Mouse (Mus musculus): ENCODE data around the gene Fcgbp. TPM values are rescaled to one million over a fixed set of nuclear protein-coding genes. Genes with fewer than 3 reads are reported as not detected.

Gene Fcgbp
- total and polyA plus RNA-seq, 2 experiments from 2014 or later: 0.33 to 1.1 TPM

DNA sequence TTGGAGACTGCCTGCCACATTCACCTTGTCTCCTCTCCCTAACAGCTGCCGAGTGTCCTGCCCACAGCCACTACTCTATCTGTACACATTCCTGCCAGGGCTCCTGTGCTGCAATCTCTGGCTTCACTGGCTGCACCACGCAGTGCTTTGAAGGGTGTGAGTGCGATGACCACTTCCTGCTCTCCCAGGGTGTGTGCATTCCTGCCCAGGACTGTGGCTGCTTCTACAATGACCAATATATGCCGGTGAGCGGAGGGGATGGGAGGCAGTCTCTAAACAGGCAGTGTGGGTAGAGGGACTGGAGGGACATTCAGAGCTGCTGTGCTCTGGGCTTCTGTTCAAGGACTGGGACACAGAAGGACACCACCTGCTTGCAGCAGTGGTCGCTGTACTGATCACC, 88.3 kb downstream of the Fcgbp start:
- H3K27ac ChIP-seq (ENCODE audit: low read depth, low read length): no peak overlapping the region
- H3K4me3 ChIP-seq (ENCODE audit: low read depth, low read length): no peak overlapping the region
- no peaks in the 10 kb centered on the region for H3K4me1 ChIP-seq (ENCODE audit: insufficient read depth, low read length)
- TF ChIP-seq CTCF (IDR thresholded peaks at IDR 0.05): no peak
- WGBS: 71% methylated on average over 6 of the region's 6 CpGs
- ATAC-seq (ENCODE audit: low FRiP score): no peak
- H3K36me3 ChIP-seq (ENCODE audit: insufficient read depth, low read length): no peaks in the 10 kb centered on the region
- H3K9me3 ChIP-seq (ENCODE audit: low read length): no peaks in the 10 kb centered on the region
- DNase-seq (ENCODE audit: low spot score): no peak
- H3K4me2 ChIP-seq (ENCODE audit: low read depth, low read length, poor library complexity, severe bottlenecking): no peak overlapping the region
- 0 out of 2 replicates have a peak overlapping the region, but pooled peaks have one; percentile 24 for H3K9ac ChIP-seq (replicated peaks; ENCODE audit: low read length, poor library complexity, severe bottlenecking)
- H3K27me3 ChIP-seq (ENCODE audit: insufficient read depth, low read length): no peaks in the 10 kb centered on the region

- 68% methylated on average over 3 of the region's 3 CpGs for WGBS
- ATAC-seq (ENCODE audit: low FRiP score) (no peak), DNase-seq (ENCODE audit: low spot score) (no peak)
- TF ChIP-seq CTCF (IDR thresholded peaks at IDR 0.05): no peak
- no peaks in the 10 kb centered on the region for H3K36me3 ChIP-seq (ENCODE audit: insufficient read depth, low read length)
- H3K27me3 ChIP-seq (ENCODE audit: insufficient read depth, low read length): no peaks in the 10 kb centered on the region
- H3K4me2 ChIP-seq (ENCODE audit: low read depth, low read length, poor library complexity, severe bottlenecking): no peak overlapping the region
- H3K4me3 ChIP-seq (ENCODE audit: low read depth, low read length): no peak overlapping the region
- no peaks in the 10 kb centered on the region for H3K9me3 ChIP-seq (ENCODE audit: low read length)
- H3K4me1 ChIP-seq (ENCODE audit: insufficient read depth, low read length): no peaks in the 10 kb centered on the region
- no peak overlapping the region for H3K9ac ChIP-seq (replicated peaks; ENCODE audit: low read length, poor library complexity, severe bottlenecking)
- no peak overlapping the region for H3K27ac ChIP-seq (ENCODE audit: low read depth, low read length)
Observed at GRCm38 (mm10) chr7:28159893-28160292, 88.9 kb downstream of the Fcgbp start.

DNA sequence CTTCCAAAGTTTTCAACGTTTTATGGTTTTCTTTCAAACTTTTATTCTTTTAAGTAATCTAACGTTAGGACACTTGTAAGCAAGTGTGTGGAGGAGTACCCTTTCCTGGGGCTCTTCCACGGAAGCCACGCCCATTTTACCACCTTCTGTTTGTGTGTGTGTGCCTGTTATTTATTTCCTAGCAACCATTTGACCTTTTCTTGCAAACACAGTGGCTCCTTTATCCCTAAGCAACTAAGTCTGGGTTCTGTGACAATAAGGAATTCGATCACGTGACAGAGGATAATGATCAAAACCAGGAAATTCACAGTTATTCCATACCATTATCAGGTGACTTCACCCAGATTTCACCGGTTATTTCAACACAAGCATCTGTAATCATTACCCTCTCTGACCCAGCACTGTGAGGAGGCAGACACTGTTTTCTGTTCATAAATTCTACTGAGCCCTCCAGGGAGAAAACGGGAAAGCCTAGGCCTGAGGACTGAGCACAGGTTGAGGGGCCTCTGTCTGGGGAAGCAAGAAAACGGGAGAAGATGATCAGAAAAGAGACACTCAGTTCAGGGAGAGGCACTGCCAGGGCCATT, 90.2 kb downstream of the Fcgbp start:
- ATAC-seq (ENCODE audit: low FRiP score): no peak
- H3K4me3 ChIP-seq (ENCODE audit: low read depth, low read length): no peak overlapping the region
- no peaks in the 10 kb centered on the region for H3K27me3 ChIP-seq (ENCODE audit: insufficient read depth, low read length)
- H3K9ac ChIP-seq (replicated peaks; ENCODE audit: low read length, poor library complexity, severe bottlenecking): no peak overlapping the region
- H3K27ac ChIP-seq (ENCODE audit: low read depth, low read length): no peak overlapping the region
- H3K4me2 ChIP-seq (ENCODE audit: low read depth, low read length, poor library complexity, severe bottlenecking): no peak overlapping the region
- TF ChIP-seq CTCF (IDR thresholded peaks at IDR 0.05): no peak
- no peaks in the 10 kb centered on the region for H3K4me1 ChIP-seq (ENCODE audit: insufficient read depth, low read length)
- no peaks in the 10 kb centered on the region for H3K9me3 ChIP-seq (ENCODE audit: low read length)
- H3K36me3 ChIP-seq (ENCODE audit: insufficient read depth, low read length): no peaks in the 10 kb centered on the region
- 54% methylated on average over 9 of the region's 9 CpGs for WGBS
- no peak for DNase-seq (ENCODE audit: low spot score)

GRCm38 (mm10) chr7:28165406-28165805, 94.4 kb downstream of the Fcgbp start:
- Histone ChIP-seq H3K4me1 (ENCODE audit: insufficient read depth, low read length) (0 out of 2 replicates have a peak, but pooled peaks cover under 1% of the 10 kb centered on the region), H3K4me3 (ENCODE audit: low read depth, low read length) (no peak overlapping the region), H3K4me2 (ENCODE audit: low read depth, low read length, poor library complexity, severe bottlenecking) (no peak overlapping the region), H3K27ac (ENCODE audit: low read depth, low read length) (no peak overlapping the region), H3K9ac (replicated peaks; ENCODE audit: low read length, poor library complexity, severe bottlenecking) (no peak overlapping the region), H3K36me3 (ENCODE audit: insufficient read depth, low read length) (no peaks in the 10 kb centered on the region), H3K27me3 (ENCODE audit: insufficient read depth, low read length) (no peaks in the 10 kb centered on the region), H3K9me3 (ENCODE audit: low read length) (no peaks in the 10 kb centered on the region)
- WGBS: 84% methylated on average over 6 of the region's 6 CpGs
- ATAC-seq (ENCODE audit: low FRiP score) (no peak), DNase-seq (ENCODE audit: low spot score) (no peak)
- peak; percentile 20; the same call in 1 of the 2 replicates for TF ChIP-seq CTCF (IDR thresholded peaks at IDR 0.05)

DNA sequence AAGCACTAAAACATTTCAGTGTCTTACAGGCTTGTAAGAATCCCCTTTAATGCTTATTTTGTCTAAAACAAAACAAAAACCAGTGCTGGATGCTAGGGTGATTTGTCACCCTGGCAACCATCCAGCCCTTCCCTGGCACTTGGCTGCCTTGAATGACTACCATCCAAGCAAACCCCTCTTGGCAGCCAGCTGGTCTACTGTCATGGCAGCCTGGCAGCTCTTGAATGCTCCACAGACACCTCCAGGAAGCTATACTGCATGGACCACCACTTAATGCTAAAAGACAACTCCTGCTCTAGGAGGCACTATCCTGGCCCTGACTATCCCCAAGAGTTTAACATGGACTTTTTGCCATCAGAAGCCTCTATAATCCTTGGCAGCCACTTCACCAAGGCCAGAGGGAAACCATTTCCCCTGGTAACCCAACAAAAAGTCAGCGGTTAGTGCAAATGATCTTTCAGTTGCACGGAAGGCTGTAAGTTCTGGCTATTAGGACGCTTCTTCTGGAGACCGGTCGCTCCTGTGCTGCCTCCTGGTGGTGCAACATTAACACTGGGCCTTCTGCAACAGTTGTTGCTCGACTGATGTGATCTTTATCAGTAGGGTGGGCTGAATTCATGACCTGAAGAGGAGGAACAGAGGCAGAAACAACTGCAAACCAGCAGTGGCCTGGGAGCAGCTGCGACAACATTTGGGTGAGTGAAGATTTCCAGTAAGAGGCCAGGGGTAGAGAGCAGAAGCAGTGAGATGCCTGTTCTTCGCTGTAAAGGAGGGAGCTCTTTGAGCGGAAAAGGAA, 97.5 kb downstream of the Fcgbp start:
- peak overlapping the region; percentile 57 for H3K27ac ChIP-seq (ENCODE audit: low read depth, low read length)
- H3K9me3 ChIP-seq (ENCODE audit: low read length): no peaks in the 10 kb centered on the region
- DNase-seq (ENCODE audit: low spot score) (peak; percentile 91), ATAC-seq (ENCODE audit: low FRiP score) (peak; percentile 38)
- 13% methylated on average over 9 of the region's 9 CpGs for WGBS
- peak; percentile 89 for TF ChIP-seq CTCF (IDR thresholded peaks at IDR 0.05)
- H3K4me2 ChIP-seq (ENCODE audit: low read depth, low read length, poor library complexity, severe bottlenecking): peak overlapping the region; percentile 88
- H3K4me1 ChIP-seq (ENCODE audit: insufficient read depth, low read length): peaks cover 10% of the 10 kb centered on the region; the same call in 1 of the 2 replicates
- peak overlapping the region; percentile 42; the same call in 1 of the 2 replicates for H3K9ac ChIP-seq (replicated peaks; ENCODE audit: low read length, poor library complexity, severe bottlenecking)
- H3K4me3 ChIP-seq (ENCODE audit: low read depth, low read length): peak overlapping the region; percentile 80
- no peaks in the 10 kb centered on the region for H3K36me3 ChIP-seq (ENCODE audit: insufficient read depth, low read length)
- no peaks in the 10 kb centered on the region for H3K27me3 ChIP-seq (ENCODE audit: insufficient read depth, low read length)
